Mouse (Mus musculus) heart, postnatal 0 days (tissue): ENCODE measurements around the gene Gm28635.

Experiments
- CTCF ChIP-seq: IDR thresholded peaks from 2 replicates; pipeline ENCODE4 v1.5.1; 2016; ENCODE audit warnings: antibody characterized with exemption, control low read depth, low read depth
- EP300 ChIP-seq: IDR thresholded peaks from 2 replicates; pipeline ENCODE4 v1.6.1; 2016; ENCODE audit warnings: antibody characterized with exemption, low read depth

- TF ChIP-seq CTCF (no peak), EP300 (no peak)
Measured at GRCm38 (mm10) chr2:84618914-84619313, 58.9 kb downstream of the Gm28635 start.
